Mouse (Mus musculus) v-Abl transformed pro-B cells (cell line): ENCODE data around the gene Fbxw28.
"Not testable (repeated sequence)": the region's sequence is repeated elsewhere in the genome, so short reads cannot be mapped to it uniquely, and the experiment has no call there.

Experiments used
- in situ Hi-C, 2 experiments: fragments of 400-800 bp; cut with MboI; formaldehyde crosslinking; loops; one replicate each; pipeline ENCODE4 v1.15.1; 2025; ENCODE audit not compliant: unreplicated experiment in 2 of 2

Fbxw28 gene

DNA sequence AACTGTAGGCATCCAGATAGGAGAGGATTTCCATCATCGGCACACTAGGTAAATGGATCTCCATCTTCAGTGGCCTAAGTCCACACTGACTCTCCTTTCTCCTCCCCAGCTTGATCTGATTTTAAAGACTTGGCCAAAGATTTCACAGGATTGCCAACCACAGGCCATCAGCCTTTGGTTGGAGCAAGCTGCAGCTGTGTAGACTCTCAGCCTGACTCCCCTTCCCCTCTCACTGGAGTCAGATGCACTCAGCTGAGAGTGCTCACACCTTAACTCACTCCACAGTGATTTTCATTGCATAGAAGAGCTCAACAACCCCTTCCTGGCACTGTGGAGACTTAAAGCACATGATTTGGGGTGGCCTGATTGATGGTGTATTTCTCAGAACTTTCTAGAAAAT is at the start of gene Fbxw28:
Gene Fbxw28 (minus strand): TSS at position 101 of the 400 bp plus-strand sequence.
- in situ Hi-C loops, result not testable (repeated sequence)

DNA sequence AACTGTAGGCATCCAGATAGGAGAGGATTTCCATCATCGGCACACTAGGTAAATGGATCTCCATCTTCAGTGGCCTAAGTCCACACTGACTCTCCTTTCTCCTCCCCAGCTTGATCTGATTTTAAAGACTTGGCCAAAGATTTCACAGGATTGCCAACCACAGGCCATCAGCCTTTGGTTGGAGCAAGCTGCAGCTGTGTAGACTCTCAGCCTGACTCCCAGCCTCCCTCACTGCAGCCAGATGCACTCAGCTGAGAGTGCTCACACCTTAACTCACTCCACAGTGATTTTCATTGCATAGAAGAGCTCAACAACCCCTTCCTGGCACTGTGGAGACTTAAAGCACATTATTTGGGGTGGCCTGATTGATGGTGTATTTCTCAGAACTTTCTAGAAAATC is 51.9 kb downstream of the Fbxw28 start, which contains the start of gene Fbxw14:
Gene Fbxw14 (minus strand): TSS at position 101 of the 400 bp plus-strand sequence.
- in situ Hi-C loops, result not testable (repeated sequence)
